Mouse (Mus musculus) lung, postnatal 36 days (tissue): ENCODE results near the gene Gpr183.

Experiments used
- DNase-seq: peaks from one replicate; pipeline ENCODE4 v3.0.0; 2022; ENCODE audit warnings: mixed read lengths

The Gpr183 gene

DNA sequence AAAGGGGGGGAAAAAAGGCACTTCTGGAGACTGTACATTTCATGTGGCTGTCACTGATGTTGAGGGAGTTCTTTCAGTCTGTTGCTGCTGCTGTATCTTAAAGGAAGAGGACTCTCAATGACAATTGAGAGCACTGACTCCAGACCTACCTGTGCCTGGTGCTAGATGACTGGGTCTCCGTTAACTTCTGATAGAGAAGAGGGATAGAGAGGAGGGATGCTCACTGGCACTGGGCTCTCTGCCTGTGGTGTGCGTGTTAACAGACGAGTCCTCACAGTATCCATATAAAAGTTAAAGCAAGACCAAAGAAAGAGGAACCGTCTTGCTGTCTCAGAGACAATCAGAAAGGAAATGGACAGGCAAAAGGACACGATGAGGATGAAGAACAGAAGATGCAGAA, 8.7 kb downstream of the Gpr183 start:
- DNase-seq: no peak

DNA sequence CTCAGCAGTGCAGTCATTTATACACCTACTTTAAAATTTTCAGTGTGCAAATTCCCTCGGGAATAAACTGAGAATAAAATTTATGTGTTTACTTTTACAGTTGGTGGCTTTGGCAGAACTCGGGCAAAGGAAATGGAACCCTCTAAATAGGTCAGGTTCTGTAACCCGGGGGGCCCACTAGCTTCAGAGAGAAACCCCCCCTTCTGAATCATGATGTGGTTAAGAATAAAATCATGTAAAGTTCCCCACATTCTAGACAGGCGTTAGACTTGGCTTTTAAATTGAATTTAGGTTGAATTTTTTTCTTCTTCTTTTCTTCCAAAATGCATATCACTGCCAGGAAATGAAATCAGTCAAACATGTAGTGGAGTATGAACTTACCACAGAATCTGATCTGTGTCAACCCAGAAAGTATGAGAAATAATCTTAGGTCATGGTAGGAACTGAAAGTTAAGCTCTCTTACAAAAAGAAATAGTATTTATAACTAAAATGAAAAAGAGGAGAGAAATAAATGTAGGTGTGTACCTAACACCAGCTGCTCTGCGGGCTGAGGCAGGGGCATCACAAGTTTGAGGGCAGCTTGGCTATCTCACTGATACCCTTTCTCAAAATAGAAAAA, 9.7 kb downstream of the Gpr183 start:
- DNase-seq: no peak

GRCm38 (mm10) chr14:121954608-121955007, 10.4 kb downstream of the Gpr183 start:
- no peak for DNase-seq

DNA sequence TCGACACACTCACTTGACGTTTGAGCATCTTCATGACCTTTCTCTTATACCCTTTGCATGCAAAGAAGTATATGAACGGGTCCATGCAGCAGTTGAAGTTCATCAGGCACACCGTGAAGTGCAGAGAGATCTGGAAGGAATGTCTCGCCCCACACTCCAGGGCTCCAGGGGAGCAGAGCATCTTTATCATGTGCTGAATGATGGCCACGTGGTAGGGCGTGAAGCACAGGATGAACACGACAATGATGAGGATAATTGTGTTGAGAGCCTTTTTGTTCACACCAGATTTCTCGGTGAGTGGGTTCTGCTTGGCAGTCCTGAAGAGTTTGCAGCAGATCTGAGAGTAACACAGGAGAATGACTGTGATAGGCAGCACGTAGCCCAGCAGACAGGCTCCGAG, 10.9 kb downstream of the Gpr183 start:
- no peak for DNase-seq

DNA sequence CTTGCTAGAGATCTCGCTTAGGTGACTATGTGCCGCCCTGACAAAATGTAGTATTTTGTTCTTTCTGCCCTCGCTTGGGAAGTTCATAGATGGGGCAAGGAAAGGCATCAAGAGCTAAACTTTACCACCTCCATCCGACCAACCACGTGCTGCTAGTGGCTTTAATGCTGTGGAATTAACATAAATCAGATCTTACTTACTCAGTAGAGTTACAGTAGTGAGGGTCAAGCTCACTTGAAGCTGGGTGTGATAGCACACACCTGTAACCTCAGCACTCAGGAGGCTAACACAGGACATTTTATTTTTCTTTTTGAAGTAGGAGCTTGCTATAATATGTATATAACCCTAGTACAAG, 13.0 kb downstream of the Gpr183 start:
- no peak for DNase-seq

DNA sequence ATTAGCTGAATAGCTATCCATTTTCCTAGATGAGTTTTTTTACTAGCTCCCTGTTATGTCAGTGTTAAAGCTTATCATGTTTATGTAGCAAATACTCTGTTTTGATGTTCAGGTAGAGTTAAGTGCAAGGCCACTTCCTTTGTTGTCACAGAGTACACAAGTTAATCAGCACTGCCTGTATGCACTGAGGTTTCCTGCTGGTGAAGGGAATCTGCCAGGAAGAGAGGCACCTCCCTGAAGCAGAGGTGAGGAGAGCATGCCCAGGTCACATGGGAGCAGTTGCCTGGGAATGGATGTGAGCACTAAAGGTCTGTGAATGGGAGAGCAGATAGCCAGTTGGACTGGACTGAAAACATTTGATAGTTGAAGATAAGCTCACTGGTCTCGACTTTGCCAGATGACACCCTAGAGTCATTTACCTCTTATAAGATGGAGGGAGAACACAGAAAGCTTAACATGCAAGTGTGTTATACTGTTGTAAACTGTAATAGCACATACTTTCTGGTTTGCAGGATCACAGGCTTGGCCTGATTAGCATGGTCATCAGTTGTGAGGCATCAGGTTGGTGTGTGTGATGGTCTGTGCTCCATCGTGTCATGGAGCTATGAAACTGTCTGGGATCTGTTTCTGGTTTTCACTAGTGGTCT, 13.5 kb downstream of the Gpr183 start:
- no peak for DNase-seq

- DNase-seq: no peak
Measured at GRCm38 (mm10) chr14:121949897-121950296, 15.1 kb downstream of the Gpr183 start.

- no peak for DNase-seq
Measured at GRCm38 (mm10) chr14:121949436-121949835, 15.6 kb downstream of the Gpr183 start.

- DNase-seq: no peak
Measured at GRCm38 (mm10) chr14:121947966-121948365, 17.0 kb downstream of the Gpr183 start.

GRCm38 (mm10) chr14:121947201-121947760, 17.7 kb downstream of the Gpr183 start:
- DNase-seq: no peak

GRCm38 (mm10) chr14:121946728-121947127, 18.3 kb downstream of the Gpr183 start:
- no peak for DNase-seq

- DNase-seq: no peak
Measured at GRCm38 (mm10) chr14:121946131-121946530, 18.9 kb downstream of the Gpr183 start.

- DNase-seq: no peak
Measured at GRCm38 (mm10) chr14:121939582-121939981, 25.4 kb downstream of the Gpr183 start.

DNA sequence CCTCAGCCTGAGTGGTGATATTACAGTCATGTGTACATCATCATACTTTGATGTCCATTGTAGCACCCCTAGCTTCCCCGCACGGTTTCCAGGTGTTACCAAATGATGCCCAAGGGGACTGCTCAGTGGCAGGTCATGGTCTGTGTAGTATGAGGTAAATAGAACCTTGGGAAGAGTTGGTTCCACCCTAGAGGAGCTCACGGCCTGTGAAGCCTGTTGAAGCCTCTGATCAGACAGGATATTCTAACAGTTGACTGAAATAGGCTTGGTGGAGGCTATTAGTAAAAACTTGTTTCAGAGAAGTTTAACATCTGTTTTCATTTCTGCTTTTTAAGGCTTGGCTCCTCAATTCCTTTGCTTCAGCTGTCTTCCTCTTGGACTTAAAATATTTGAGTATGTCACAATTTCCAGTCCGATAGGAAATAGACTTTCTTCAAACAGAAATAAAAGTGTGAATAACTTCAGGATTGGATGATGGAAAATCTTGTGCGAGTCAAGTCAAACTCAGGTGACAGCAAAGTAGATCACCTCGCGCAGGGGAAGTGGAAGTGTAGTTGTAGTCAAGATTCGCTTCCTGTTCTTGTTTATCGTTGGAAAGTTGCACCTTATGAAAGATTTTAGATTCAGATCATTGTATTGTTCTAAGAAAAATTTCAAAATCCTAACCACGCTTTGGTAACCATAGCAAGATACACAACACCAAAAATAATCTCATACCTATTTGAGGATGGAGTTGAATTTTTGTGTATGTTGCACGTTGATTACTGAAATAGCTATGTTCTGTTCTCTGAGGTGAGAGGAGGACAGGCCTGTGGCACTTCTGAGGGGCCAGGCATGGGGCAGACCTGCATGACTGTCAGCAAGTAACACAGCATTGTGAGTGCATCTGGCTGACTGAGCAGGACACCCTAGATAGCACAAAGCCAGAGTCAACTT, 26.5 kb downstream of the Gpr183 start:
- DNase-seq: peak; percentile 47

DNA sequence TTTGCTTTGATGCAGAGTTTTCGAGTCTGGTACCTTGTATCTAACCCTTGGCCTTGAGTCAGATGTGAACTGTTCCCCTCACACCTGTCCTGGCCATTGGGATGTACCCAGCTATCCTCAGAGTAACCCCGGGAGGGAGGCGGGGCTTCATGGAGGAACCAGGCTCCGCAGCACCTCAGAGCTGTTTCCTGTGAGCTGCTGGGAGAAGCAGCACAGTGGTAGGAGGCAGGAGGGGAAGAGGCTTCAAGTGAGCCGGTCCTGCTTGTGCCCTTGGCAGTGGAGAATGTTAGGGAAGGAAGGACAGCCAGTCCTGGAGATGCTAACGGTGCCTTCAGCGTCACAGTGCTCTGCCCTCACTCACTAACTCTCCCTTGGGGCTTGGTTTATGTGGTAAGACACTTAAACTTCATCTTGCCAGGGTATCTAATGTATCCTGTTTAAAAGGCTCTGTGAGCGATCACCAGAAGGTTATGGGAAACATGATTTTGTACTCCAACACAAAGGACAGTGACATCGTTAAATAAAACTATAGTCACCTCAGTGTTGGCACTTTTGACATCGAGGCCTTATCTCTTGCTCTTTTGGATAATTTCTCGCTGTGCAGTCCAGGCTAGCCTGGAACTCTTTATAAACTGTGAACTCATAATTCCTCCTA, 27.3 kb downstream of the Gpr183 start:
- no peak for DNase-seq

- DNase-seq: no peak
Measured at GRCm38 (mm10) chr14:121936856-121937255, 28.1 kb downstream of the Gpr183 start.

- DNase-seq: no peak
Measured at GRCm38 (mm10) chr14:121936356-121936755, 28.6 kb downstream of the Gpr183 start.

- no peak for DNase-seq
Measured at GRCm38 (mm10) chr14:121934597-121934946, 30.4 kb downstream of the Gpr183 start.

- no peak for DNase-seq
Measured at GRCm38 (mm10) chr14:121933906-121934596, 30.9 kb downstream of the Gpr183 start.

DNA sequence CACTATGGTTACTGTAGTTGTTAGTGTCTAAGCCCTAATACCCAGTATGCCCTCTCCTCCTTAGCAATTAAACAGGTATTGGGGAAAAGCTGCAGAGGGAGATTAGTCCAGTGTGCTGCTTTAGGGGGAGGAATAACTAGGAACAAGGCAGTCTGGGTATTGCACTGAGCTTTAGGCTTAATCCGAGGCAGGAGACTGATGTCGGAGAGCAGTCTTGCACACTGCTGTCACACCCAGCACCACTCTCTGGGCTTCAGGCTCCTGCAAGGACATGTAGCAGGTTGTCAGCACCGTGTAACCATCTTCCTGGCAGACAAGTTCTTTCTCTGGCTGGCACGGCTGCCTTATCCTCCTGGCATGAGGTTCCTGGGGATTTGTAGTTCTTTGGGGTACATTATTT, 32.8 kb downstream of the Gpr183 start:
- no peak for DNase-seq

GRCm38 (mm10) chr14:121931594-121931993, 33.4 kb downstream of the Gpr183 start:
- DNase-seq: peak; percentile 34

GRCm38 (mm10) chr14:121930731-121931383, 34.1 kb downstream of the Gpr183 start:
- DNase-seq: no peak
